Mouse (Mus musculus) MEL (cell line): Measurements from ENCODE around the gene Pdlim4.

Experiments used
- BHLHE40 ChIP-seq: IDR thresholded peaks from 2 replicates; pipeline ENCODE4 v1.6.1; 2012; ENCODE audit warnings: low read depth, mild to moderate bottlenecking, inconsistent platforms, low read length, improper control_type of control experiment, borderline replicate concordance
- CTCF ChIP-seq, 3 experiments: IDR thresholded peaks in 2 of 3; conservative IDR thresholded peaks in 1 of 3; 2 replicates each; pipeline ENCODE4 v1.5.1; 2011 to 2012; ENCODE audit warnings: low read length in 3 of 3, low read depth in 2 of 3, mild to moderate bottlenecking in 2 of 3, improper control_type of control experiment in 1 of 3, inconsistent platforms in 1 of 3, mixed read lengths in 1 of 3, moderate library complexity in 1 of 3; ENCODE audit not compliant: control insufficient read depth in 1 of 3, insufficient read depth in 1 of 3, poor library complexity in 1 of 3, severe bottlenecking in 1 of 3
- GABPA ChIP-seq: IDR thresholded peaks from 2 replicates; pipeline ENCODE4 v1.6.1; 2012; ENCODE audit warnings: low read depth, mild to moderate bottlenecking, inconsistent platforms, low read length, improper control_type of control experiment, moderate library complexity
- GATA1 ChIP-seq: IDR thresholded peaks from 2 replicates; pipeline ENCODE4 v1.6.1; 2011; ENCODE audit warnings: low read depth, low read length, improper control_type of control experiment
- HCFC1 ChIP-seq: IDR thresholded peaks from 2 replicates; pipeline ENCODE4 v1.6.1; 2012; ENCODE audit warnings: low read depth, mild to moderate bottlenecking, inconsistent platforms, low read length, improper control_type of control experiment, moderate library complexity
- KAT2A ChIP-seq: conservative IDR thresholded peaks from 2 replicates; pipeline ENCODE4 v1.6.1; 2012; ENCODE audit warnings: low read depth, low read length, improper control_type of control experiment, inconsistent platforms
- MAFK ChIP-seq: IDR thresholded peaks from 2 replicates; pipeline ENCODE4 v1.6.1; 2011; ENCODE audit warnings: low read depth, mild to moderate bottlenecking, low read length, improper control_type of control experiment, borderline replicate concordance
- MEF2A ChIP-seq: IDR thresholded peaks from 2 replicates; pipeline ENCODE4 v1.6.1; 2014; ENCODE audit warnings: low read depth, mild to moderate bottlenecking, inconsistent platforms, low read length, improper control_type of control experiment; ENCODE audit not compliant: poor library complexity, insufficient replicate concordance, severe bottlenecking; ENCODE audit errors: extremely low read depth
- POLR2A ChIP-seq, 2 experiments: IDR thresholded peaks; 2 replicates each; pipeline ENCODE4 v1.6.1; 2011 to 2012; ENCODE audit warnings: low read length in 2 of 2, mild to moderate bottlenecking in 2 of 2, control low read depth in 1 of 2, improper control_type of control experiment in 1 of 2, low read depth in 1 of 2, moderate library complexity in 1 of 2; ENCODE audit not compliant: control insufficient read depth in 1 of 2, insufficient read depth in 1 of 2, poor library complexity in 1 of 2
- SIN3A ChIP-seq: IDR thresholded peaks from 2 replicates; pipeline ENCODE4 v1.6.1; 2012; ENCODE audit warnings: low read length, improper control_type of control experiment, inconsistent platforms
- UBTF ChIP-seq: IDR thresholded peaks from 2 replicates; pipeline ENCODE4 v1.6.1; 2012; ENCODE audit warnings: low read depth, mild to moderate bottlenecking, inconsistent platforms, low read length, improper control_type of control experiment, moderate library complexity, borderline replicate concordance; ENCODE audit not compliant: insufficient read depth
- ZC3H11A ChIP-seq: IDR thresholded peaks from 2 replicates; pipeline ENCODE4 v1.6.1; 2012; ENCODE audit warnings: low read depth, mild to moderate bottlenecking, inconsistent platforms, low read length, improper control_type of control experiment

- no peak for TF ChIP-seq SIN3A
- TF ChIP-seq MAFK = no peak
- TF ChIP-seq KAT2A = no peak
- TF ChIP-seq POLR2A (IDR thresholded peaks at IDR 0.05; ENCODE audit: control insufficient read depth in 1 of 2, insufficient read depth in 1 of 2, low read depth in 1 of 2, low read length in 2 of 2, poor library complexity in 1 of 2) = no peak
- TF ChIP-seq CTCF (IDR thresholded peaks at IDR 0.05 in 2 of 3, conservative IDR thresholded peaks at IDR 0.05 in 1 of 3; ENCODE audit: control insufficient read depth in 1 of 3, insufficient read depth in 1 of 3, low read depth in 2 of 3, low read length in 3 of 3, poor library complexity in 1 of 3, severe bottlenecking in 1 of 3) = no peak
- no peak for TF ChIP-seq GABPA
- TF ChIP-seq HCFC1 = no peak
- no peak for TF ChIP-seq MEF2A
- no peak for TF ChIP-seq UBTF
- no peak for TF ChIP-seq ZC3H11A
- TF ChIP-seq BHLHE40 = no peak
- no peak for TF ChIP-seq GATA1
Measured at GRCm38 (mm10) chr11:54068520-54069371, at the start of gene Pdlim4.
